Mouse (Mus musculus) left cerebral cortex, postnatal 10 days (tissue): Measurements from ENCODE around the gene Klhl33. TPM values are rescaled to one million over a fixed set of nuclear protein-coding genes. Genes with fewer than 3 reads are reported as not detected.
"Not testable (repeated sequence)": the region's sequence is repeated elsewhere in the genome, so short reads cannot be mapped to it uniquely, and the experiment has no call there.

Experiments used
- DNase-seq, 2 experiments: peaks; one replicate each; pipeline ENCODE4 v3.0.0; 2021 to 2022; ENCODE audit warnings: low spot score in 2 of 2, mixed read lengths in 1 of 2; ENCODE audit errors: extremely low spot score in 1 of 2
- intact Hi-C: fragments of 180-260 bp; cut with DNase I; formaldehyde crosslinking; loops from one replicate; pipeline ENCODE4 v1.15.1; 2025
- total RNA-seq, 2 experiments: library from RNA; stranded (reverse); gene quantifications; 2 replicates each; pipeline ENCODE4 v1.2.3; 2021

Gene Klhl33
- total RNA-seq, 2 experiments from 2014 or later: 1.4 to 2.1 TPM

DNA sequence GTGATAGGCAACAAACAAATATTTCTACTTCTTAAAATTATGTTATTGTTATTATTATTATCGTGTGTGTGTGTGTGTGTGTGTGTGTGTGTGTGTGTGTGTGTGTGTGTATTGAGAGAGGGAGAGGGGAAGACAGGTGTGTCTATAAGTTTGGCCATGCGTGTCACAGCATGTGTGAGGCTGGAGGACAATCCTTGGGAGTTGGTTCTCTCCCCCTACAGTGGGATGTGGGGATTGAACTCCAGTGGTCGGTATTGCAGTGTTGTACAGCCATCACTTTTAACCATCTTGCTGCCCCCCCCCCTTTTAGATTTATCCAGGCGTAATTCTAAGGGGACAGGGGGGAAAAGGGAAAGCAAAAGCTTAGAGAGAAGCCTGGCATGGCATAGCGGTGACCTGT lies 28.7 kb downstream of the Klhl33 start:
- no peak for DNase-seq
- intact Hi-C loops: no loop called here

GRCm38 (mm10) chr14:50868211-50868610 lies 29.1 kb downstream of the Klhl33 start:
- DNase-seq: no peak
- intact Hi-C loops: no loop called here

DNA sequence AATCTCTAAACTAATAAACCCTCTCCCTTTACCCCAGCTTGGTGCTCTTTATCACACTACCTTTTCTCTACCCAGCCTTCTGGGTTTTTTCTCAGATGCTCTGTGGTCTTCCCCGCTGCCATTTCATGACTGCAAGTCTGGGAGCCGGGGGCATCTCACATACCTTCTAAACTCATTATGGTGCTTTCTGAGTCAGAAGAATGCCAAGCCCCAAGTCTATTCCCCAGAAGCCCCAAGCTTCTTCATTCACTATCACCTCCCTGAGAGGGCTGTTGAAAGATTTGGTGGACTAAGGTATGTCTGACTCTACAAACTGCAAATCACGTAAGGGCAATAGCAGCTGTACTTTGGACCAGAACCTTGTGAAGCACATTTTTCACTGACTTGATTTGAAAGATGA lies 30.3 kb downstream of the Klhl33 start:
- DNase-seq: no peak
- intact Hi-C loops: no loop called here

DNA sequence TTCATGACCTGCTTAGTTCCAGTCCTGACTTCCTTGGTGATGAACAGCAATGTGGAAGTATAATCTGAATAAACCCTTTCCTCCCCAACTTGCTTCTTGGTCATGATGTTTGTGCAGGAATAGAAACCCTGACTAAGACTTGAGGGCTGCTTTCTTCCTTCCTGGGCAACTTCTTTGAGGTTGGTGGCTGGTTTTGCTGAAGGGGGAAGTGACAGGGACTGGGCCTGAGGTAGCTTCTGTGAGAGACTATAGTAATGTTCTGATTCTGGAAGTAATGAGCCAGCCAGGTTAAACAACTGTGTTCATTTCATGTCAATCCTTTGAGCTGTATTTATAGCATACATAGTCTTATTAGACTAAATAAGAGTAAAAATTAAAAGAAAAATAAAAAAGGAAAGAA lies 32.3 kb downstream of the Klhl33 start:
- intact Hi-C loops, DNase-seq: not testable (repeated sequence)

GRCm38 (mm10) chr14:50862641-50863040 lies 34.7 kb downstream of the Klhl33 start:
- DNase-seq: no peak
- intact Hi-C loops: no loop called here

DNA sequence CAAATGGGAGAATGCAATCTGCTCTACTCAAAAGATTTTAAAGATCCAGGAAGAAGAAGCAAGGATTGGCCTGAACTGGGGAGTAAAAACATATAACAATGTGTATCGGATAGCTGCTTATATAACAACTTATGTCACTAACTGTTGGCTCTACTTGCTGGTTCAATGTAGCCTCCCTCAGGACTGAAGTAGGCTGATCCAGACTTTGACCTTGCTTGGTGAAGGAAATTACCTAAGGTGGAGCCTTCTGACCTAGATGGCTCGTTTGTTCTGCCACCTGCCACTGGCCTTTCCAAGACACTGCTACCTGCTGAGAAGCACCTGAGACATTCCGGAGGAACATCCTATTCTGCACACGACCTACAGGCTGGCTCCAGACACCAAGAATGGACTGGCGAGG lies 41.5 kb downstream of the Klhl33 start:
- DNase-seq: no peak
- intact Hi-C loops: no loop called here

Other genes starting within 250 kb of the Klhl33 start
- gene Olfr747, start 204.3 kb downstream of the Klhl33 start, total RNA-seq: not detected
- gene Olfr748, start 190.1 kb downstream of the Klhl33 start, total RNA-seq: not detected
- gene Olfr749, start 152.4 kb downstream of the Klhl33 start, total RNA-seq: not detected
- 10 to 100 TPM; 67.9 to 70.9 TPM for gene Ttc5, start 112.0 kb downstream of the Klhl33 start, total RNA-seq
- gene Ccnb1ip1, start 89.8 kb downstream of the Klhl33 start, total RNA-seq: not detected
- gene Parp2, start 89.7 kb downstream of the Klhl33 start, total RNA-seq: 10 to 100 TPM; 26.1 to 29.0 TPM
- gene Tep1, start 26.9 kb downstream of the Klhl33 start, total RNA-seq: 1 to 10 TPM; 2.7 to 5.3 TPM
- 10 to 100 TPM; 29.9 to 34.2 TPM for gene Osgep, start 27.4 kb upstream of the Klhl33 start, total RNA-seq
- gene Apex1, start 27.5 kb upstream of the Klhl33 start, total RNA-seq: 10 to 100 TPM; 65.8 to 66.3 TPM
- gene Pip4p1, start 33.3 kb upstream of the Klhl33 start, total RNA-seq: 10 to 100 TPM; 79.6 to 89.0 TPM
- gene Pnp, start 33.6 kb upstream of the Klhl33 start, total RNA-seq: 10 to 100 TPM; 11.0 to 15.6 TPM
- gene Gm49342, start 47.0 kb upstream of the Klhl33 start, total RNA-seq: 10 to 100 TPM in 1 of 2 experiments, 1 to 10 TPM in 1; 6.5 to 13.7 TPM
- gene Pnp2, start 58.5 kb upstream of the Klhl33 start, total RNA-seq: 1 to 10 TPM in 1 of 2 experiments, under 1 TPM in 1; 0.79 to 1.7 TPM
- under 1 TPM in 1 of 2 experiments, not detected in 1; 0.30 TPM for gene Rnase10, start 110.2 kb upstream of the Klhl33 start, total RNA-seq
- gene Rnase9, start 144.4 kb upstream of the Klhl33 start, total RNA-seq: not detected
- not detected for gene Rnase11, start 152.7 kb upstream of the Klhl33 start, total RNA-seq
- not detected for gene Rnase12, start 160.2 kb upstream of the Klhl33 start, total RNA-seq
- gene Olfr750, start 176.9 kb upstream of the Klhl33 start, total RNA-seq: not detected
- gene Rnase4, start 193.6 kb upstream of the Klhl33 start, total RNA-seq: 10 to 100 TPM; 11.2 to 14.0 TPM
- 1 to 10 TPM; 2.5 to 3.7 TPM for gene Ang, start 193.6 kb upstream of the Klhl33 start, total RNA-seq
- not detected for gene Eddm3b, start 216.9 kb upstream of the Klhl33 start, total RNA-seq
- gene Rnase6, start 226.4 kb upstream of the Klhl33 start, total RNA-seq: not detected
- not detected for gene Rnase1, start 249.3 kb upstream of the Klhl33 start, total RNA-seq